Mouse (Mus musculus) heart, adult 2 months (tissue): ENCODE measurements around the gene Zfp553. TPM values are rescaled to one million over a fixed set of nuclear protein-coding genes. Genes with fewer than 3 reads are reported as not detected.
"Not testable (repeated sequence)": the region's sequence is repeated elsewhere in the genome, so short reads cannot be mapped to it uniquely, and the experiment has no call there.

ENCODE experiments used
- DNase-seq, 2 experiments: peaks; one replicate each; pipeline ENCODE4 v3.0.0; 2021
- H3K27ac ChIP-seq: fragments of 200-600 bp; 2 replicates; pipeline ENCODE4 v1.8.1; 2022
- H3K27me3 ChIP-seq: fragments of 200-500 bp; 2 replicates; pipeline ENCODE4 v1.6.1; 2012; ENCODE audit warnings: mild to moderate bottlenecking, low read length, inconsistent platforms, mixed read lengths; ENCODE audit not compliant: control insufficient read depth, insufficient read depth
- H3K36me3 ChIP-seq: fragments of 200-500 bp; 2 replicates; pipeline ENCODE4 v1.6.1; 2012; ENCODE audit warnings: low read length, inconsistent platforms; ENCODE audit not compliant: control insufficient read depth, insufficient read depth
- H3K4me1 ChIP-seq: fragments of 200-500 bp; 2 replicates; pipeline ENCODE4 v1.6.1; 2011; ENCODE audit warnings: low read length; ENCODE audit not compliant: control insufficient read depth, insufficient read depth
- H3K4me3 ChIP-seq: fragments of 200-600 bp; 2 replicates; pipeline ENCODE4 v1.8.1; 2022
- H3K79me2 ChIP-seq: fragments of 200-500 bp; replicated peaks from 2 replicates; pipeline ENCODE4 v1.6.1; 2012; ENCODE audit warnings: mild to moderate bottlenecking, inconsistent platforms, low read length, moderate library complexity, mixed read lengths; ENCODE audit not compliant: control insufficient read depth, insufficient read depth
- H3K9ac ChIP-seq: fragments of 200-500 bp; 2 replicates; pipeline ENCODE4 v1.6.1; 2012; ENCODE audit warnings: low read depth, mild to moderate bottlenecking, control low read depth, inconsistent platforms, low read length, mixed read lengths
- CTCF ChIP-seq: fragments of 200-600 bp; IDR thresholded peaks from 2 replicates; pipeline ENCODE4 v1.8.1; 2022; ENCODE audit warnings: antibody characterized with exemption, mild to moderate bottlenecking, moderate library complexity
- EP300 ChIP-seq: fragments of 200-500 bp; IDR thresholded peaks from 2 replicates; pipeline ENCODE4 v1.6.1; 2011; ENCODE audit warnings: low read depth, low read length, control low read depth; ENCODE audit not compliant: insufficient read depth
- POLR2A ChIP-seq: fragments of 200-500 bp; IDR thresholded peaks from 2 replicates; pipeline ENCODE4 v1.6.1; 2011; ENCODE audit warnings: mild to moderate bottlenecking, low read depth, low read length, control low read depth; ENCODE audit not compliant: insufficient read depth
- WGBS: fragments of 180-500 bp; shearing (Covaris S2); methylation state at CpG from one replicate; pipeline ENCODE4 v1.1.7; 2018; 5-methylcytosine and 5-hydroxymethylcytosine counted together
- intact Hi-C: fragments of 180-260 bp; cut with DNase I; formaldehyde crosslinking; loops from one replicate; pipeline ENCODE4 v1.15.1; 2025
- polyA plus RNA-seq: library from polyadenylated mRNA; depleted of rRNA; stranded (reverse); fragments of >200 nt; gene quantifications from 2 replicates; pipeline ENCODE4 v1.2.3, GENCODE M21; 2012
- total RNA-seq, 2 experiments: library from RNA; stranded (reverse); gene quantifications; 2 replicates each; pipeline ENCODE4 v1.2.3; 2021

The Zfp553 gene
- total and polyA plus RNA-seq, 3 experiments = 5.0 to 6.3 (median 6.0) TPM

- H3K36me3 ChIP-seq = no peaks in the 10 kb centered on the region; the same call in 1 of the 2 replicates
- H3K4me3 ChIP-seq = peak overlapping the region; percentile 70
- TF ChIP-seq POLR2A (no peak), CTCF (no peak), EP300 (no peak)
- H3K79me2 ChIP-seq = 0 out of 2 replicates have a peak, but pooled peaks cover 1% of the 10 kb centered on the region
- intact Hi-C loops = no loop called here
- peak overlapping the region; percentile 97 for H3K27ac ChIP-seq
- peaks cover 8% of the 10 kb centered on the region for H3K4me1 ChIP-seq
- no peak for DNase-seq
- WGBS = 9% methylated on average over 31 of the region's 33 CpGs
- peak overlapping the region; percentile 96 for H3K9ac ChIP-seq
- H3K27me3 ChIP-seq = no peaks in the 10 kb centered on the region
Observed at GRCm38 (mm10) chr7:127244658-127245510, 12.0 kb downstream of the Zfp553 start.

GRCm38 (mm10) chr7:127250511-127250910, 17.6 kb downstream of the Zfp553 start:
- DNase-seq, H3K27me3 ChIP-seq, H3K4me3 ChIP-seq, H3K79me2 ChIP-seq, H3K36me3 ChIP-seq, H3K9ac ChIP-seq, H3K27ac ChIP-seq, H3K4me1 ChIP-seq: not testable (repeated sequence)
- intact Hi-C loops = loop anchor here (5.0 kb wide), 1 partner anchor 262 kb away; the partner anchor contains the start of gene Srcap
- 90% methylated on average over 8 of the region's 8 CpGs for WGBS

- no peak for DNase-seq
- intact Hi-C loops = loop anchor here (5.0 kb wide), 1 partner anchor 260 kb away; the partner anchor contains the start of gene Srcap
Observed at GRCm38 (mm10) chr7:127252414-127252813, 19.6 kb downstream of the Zfp553 start.

GRCm38 (mm10) chr7:127253341-127253740, 20.5 kb downstream of the Zfp553 start:
- Histone ChIP-seq H3K27me3 (no peaks in the 10 kb centered on the region), H3K9ac (peak overlapping the region; percentile 90), H3K27ac (peak overlapping the region; percentile 92), H3K4me3 (peak overlapping the region; percentile 69), H3K79me2 (0 out of 2 replicates have a peak, but pooled peaks cover under 1% of the 10 kb centered on the region), H3K36me3 (no peaks in the 10 kb centered on the region), H3K4me1 (peaks cover 2% of the 10 kb centered on the region)
- intact Hi-C loops = loop anchor here (5.0 kb wide), 1 partner anchor 259 kb away; the partner anchor contains the start of gene Srcap
- 73% methylated on average over 6 of the region's 6 CpGs for WGBS
- TF ChIP-seq CTCF = no peak
- TF ChIP-seq POLR2A = no peak
- no peak for TF ChIP-seq EP300
- DNase-seq = no peak

More at GRCm38 (mm10) chr7:127252414-127252813, 19.6 kb downstream of the Zfp553 start:
- Histone ChIP-seq H3K4me1 (peaks cover 2% of the 10 kb centered on the region), H3K36me3 (no peaks in the 10 kb centered on the region), H3K27ac (no peak overlapping the region), H3K79me2 (0 out of 2 replicates have a peak, but pooled peaks cover 1% of the 10 kb centered on the region), H3K9ac (no peak overlapping the region), H3K4me3 (no peak overlapping the region), H3K27me3 (no peaks in the 10 kb centered on the region)
- 59% methylated on average over 2 of the region's 2 CpGs for WGBS
- no peak for TF ChIP-seq EP300
- peak; percentile 74 for TF ChIP-seq CTCF

GRCm38 (mm10) chr7:127253821-127254769, 21.2 kb downstream of the Zfp553 start:
- peak; percentile 95 to 97 for DNase-seq
- H3K27ac ChIP-seq = peak overlapping the region; percentile 92
- WGBS = under 1% methylated on average over 136 of the region's 136 CpGs
- peak overlapping the region; percentile 69 for H3K4me3 ChIP-seq
- no peaks in the 10 kb centered on the region for H3K79me2 ChIP-seq
- H3K36me3 ChIP-seq = no peaks in the 10 kb centered on the region
- H3K27me3 ChIP-seq = no peaks in the 10 kb centered on the region
- intact Hi-C loops = loop anchor here (2.0 to 5.0 kb wide), 2 partner anchors 91 to 258 kb away; partner anchors contain the start of genes Srcap and Zfp768
- TF ChIP-seq EP300 (peak; percentile 84), POLR2A (peak; percentile 63; the same call in 1 of the 2 replicates), CTCF (no peak)
- H3K4me1 ChIP-seq = peaks cover 2% of the 10 kb centered on the region
- peak overlapping the region; percentile 90 for H3K9ac ChIP-seq
